25 mouse cellular contexts compared by ENCODE assay signal in genomic region chr1:190777660-190778059, GRCm38 (mm10).
DNase-seq lines count a peak whose midpoint lies in the region; ATAC-seq and TF ChIP-seq lines count a peak whose summit lies in the region.
"Had no signal": no experiment of that assay in that cellular context is flagged by ENCODE, and none has a peak within 500 bp of the region (broad histone marks: within the 10 kb centered on the region; RNA-seq: fewer than 3 reads in every experiment).

No protein-coding gene starts in this region.

- ATAC-seq in kidney, postnatal 0 days (replicated peaks; ENCODE audit: low FRiP score, low read depth), result no peak
- no peak for ATAC-seq in kidney, embryonic 16.5 days (ENCODE audit: low FRiP score, low TSS enrichment)
- no peak for ATAC-seq in megakaryocyte-erythroid progenitor cell, adult 5-6 weeks (replicated peaks; ENCODE audit: low FRiP score, low TSS enrichment, poor library complexity, severe bottlenecking)
- ATAC-seq: activated CD4-positive, CD25-positive, alpha-beta regulatory T cell, adult 4 months; forebrain, embryonic 13.5 days; intestine, postnatal 0 days had no signal

- H3K4me3 ChIP-seq in kidney, postnatal 0 days (replicated peaks; ENCODE audit: low read depth, low read length), result no peak overlapping the region
- no peak overlapping the region for H3K4me3 ChIP-seq in kidney, embryonic 16.5 days (ENCODE audit: low read length)
- H3K4me3 ChIP-seq: forebrain, embryonic 13.5 days; lung, embryonic 15.5 days; midbrain, embryonic 12.5 days; myocyte had no signal

- H3K4me1 ChIP-seq in kidney, postnatal 0 days (replicated peaks; ENCODE audit: insufficient read depth, low read length), result no peaks in the 10 kb centered on the region
- no peaks in the 10 kb centered on the region for H3K4me1 ChIP-seq in kidney, embryonic 16.5 days (ENCODE audit: insufficient read depth, low read length)
- H3K4me1 ChIP-seq: forebrain, embryonic 13.5 days; lung, embryonic 15.5 days; midbrain, embryonic 12.5 days had no signal

- 60% methylated on average over 6 of the region's 6 CpGs for WGBS in kidney, postnatal 0 days
- 60% methylated on average over 6 of the region's 6 CpGs for WGBS in kidney, embryonic 16.5 days

- H3K4me2 ChIP-seq in kidney, postnatal 0 days (ENCODE audit: low read length), result no peak overlapping the region
- H3K4me2 ChIP-seq in kidney, embryonic 16.5 days (replicated peaks; ENCODE audit: low read depth, low read length), result no peak overlapping the region
- H3K4me2 ChIP-seq: forebrain, embryonic 13.5 days; hindbrain, embryonic 14.5 days; lung, embryonic 15.5 days; midbrain, embryonic 12.5 days had no signal

- DNase-seq in kidney, postnatal 0 days (ENCODE audit: low spot score), result peak; percentile 20
- DNase-seq in embryo, embryonic 10 days (ENCODE audit: low spot score), result peak; percentile 44
- DNase-seq in embryo, embryonic 11 days, result peak; percentile 60
- peak; percentile 30 for DNase-seq in mesoderm, embryonic 11.5 days (ENCODE audit: low read depth, low spot score)
- DNase-seq: adrenal gland, adult 2 months; adrenal gland, postnatal 36 days; B cell, adult 2 months; cerebellum, adult 18-20 months; cerebellum, postnatal 14 days; gastrocnemius, postnatal 10 days; heart, postnatal 14 days; kidney, adult 9 months; layer of hippocampus, adult 9-11 months; liver; thymus, postnatal 4 days had no signal

- H3K27me3 ChIP-seq in kidney, postnatal 0 days (ENCODE audit: insufficient read depth, low read length), result no peaks in the 10 kb centered on the region
- H3K27me3 ChIP-seq in kidney, embryonic 16.5 days (ENCODE audit: insufficient read depth, low read length), result no peaks in the 10 kb centered on the region
- H3K27me3 ChIP-seq: forebrain, embryonic 13.5 days; lung, embryonic 15.5 days; midbrain, embryonic 12.5 days had no signal

- peaks cover 8% of the 10 kb centered on the region; the same call in 1 of the 2 replicates for H3K36me3 ChIP-seq in kidney, postnatal 0 days (ENCODE audit: insufficient read depth, low read length)
- peaks cover 10% of the 10 kb centered on the region; the same call in 1 of the 2 replicates for H3K36me3 ChIP-seq in kidney, embryonic 16.5 days (ENCODE audit: insufficient read depth, low read length)

- H3K9ac ChIP-seq in kidney, postnatal 0 days (ENCODE audit: low read depth, low read length), result no peak overlapping the region
- no peak overlapping the region for H3K9ac ChIP-seq in kidney, embryonic 16.5 days (replicated peaks; ENCODE audit: low read length)
- H3K9ac ChIP-seq: forebrain, embryonic 13.5 days; hindbrain, embryonic 14.5 days; liver, embryonic 14.5 days; lung, embryonic 15.5 days; midbrain, embryonic 12.5 days had no signal

- no peak for TF ChIP-seq CTCF in kidney, postnatal 0 days (IDR thresholded peaks at IDR 0.05; ENCODE audit: low read depth)

- no peak overlapping the region for H3K27ac ChIP-seq in kidney, postnatal 0 days
- H3K27ac ChIP-seq in kidney, embryonic 16.5 days (ENCODE audit: low read length), result no peak overlapping the region
- H3K27ac ChIP-seq: forebrain, embryonic 13.5 days; hindbrain, embryonic 14.5 days; liver, embryonic 14.5 days; lung, embryonic 15.5 days; midbrain, embryonic 12.5 days had no signal

- no peaks in the 10 kb centered on the region for H3K9me3 ChIP-seq in kidney, postnatal 0 days (replicated peaks; ENCODE audit: low read length)
- H3K9me3 ChIP-seq in kidney, embryonic 16.5 days (ENCODE audit: low read length), result no peaks in the 10 kb centered on the region
- H3K9me3 ChIP-seq: forebrain, embryonic 13.5 days; lung, embryonic 15.5 days; midbrain, embryonic 12.5 days had no signal
